Mouse (Mus musculus) G1E-ER4 (cell line): ENCODE measurements around the gene Med10. TPM values are rescaled to one million over a fixed set of nuclear protein-coding genes. Genes with fewer than 3 reads are reported as not detected.

Experiments used
- GATA1 ChIP-seq: IDR thresholded peaks from one replicate; pipeline ENCODE4 v1.8.0; 2012; ENCODE audit warnings: low read length, inconsistent platforms
- polyA plus RNA-seq: library from polyadenylated mRNA; stranded (reverse); fragments of >175 nt; gene quantifications from 2 replicates; pipeline ENCODE4 v1.2.3, GENCODE M21; 2012

Gene Med10
- polyA plus RNA-seq, 1 experiment = 16.7 TPM

GRCm38 (mm10) chr13:69813870-69814269, 11.7 kb downstream of the Med10 start:
- TF ChIP-seq GATA1 = no peak

GRCm38 (mm10) chr13:69818306-69818705, 16.1 kb downstream of the Med10 start:
- TF ChIP-seq GATA1 = no peak

GRCm38 (mm10) chr13:69821169-69821822, 19.1 kb downstream of the Med10 start:
- no peak for TF ChIP-seq GATA1

GRCm38 (mm10) chr13:69823920-69824637, 21.9 kb downstream of the Med10 start:
- no peak for TF ChIP-seq GATA1

- no peak for TF ChIP-seq GATA1
These were observed 23.4 kb downstream of the Med10 start for GRCm38 (mm10) chr13:69825396-69826095.

- no peak for TF ChIP-seq GATA1
These were observed 28.4 kb downstream of the Med10 start for GRCm38 (mm10) chr13:69830606-69831005.

- no peak for TF ChIP-seq GATA1
These were observed 30.4 kb downstream of the Med10 start for GRCm38 (mm10) chr13:69832578-69832977.

- TF ChIP-seq GATA1 = no peak
These were observed 31.2 kb downstream of the Med10 start for GRCm38 (mm10) chr13:69833416-69833815.

- no peak for TF ChIP-seq GATA1
These were observed 43.4 kb downstream of the Med10 start for GRCm38 (mm10) chr13:69845592-69845991.

- TF ChIP-seq GATA1 = no peak
These were observed 47.4 kb downstream of the Med10 start for GRCm38 (mm10) chr13:69849579-69849978.

GRCm38 (mm10) chr13:69852313-69852712, 50.1 kb downstream of the Med10 start:
- no peak for TF ChIP-seq GATA1

- TF ChIP-seq GATA1 = no peak
These were observed 51.3 kb downstream of the Med10 start for GRCm38 (mm10) chr13:69853425-69854043.

- TF ChIP-seq GATA1 = no peak
These were observed 53.7 kb downstream of the Med10 start for GRCm38 (mm10) chr13:69855941-69856340.

- TF ChIP-seq GATA1 = no peak
These were observed 60.1 kb downstream of the Med10 start for GRCm38 (mm10) chr13:69862276-69862675.

GRCm38 (mm10) chr13:69864911-69865310, 62.7 kb downstream of the Med10 start:
- TF ChIP-seq GATA1 = no peak

Other genes starting within 250 kb of the Med10 start
- 4.3 and 5.6 TPM in 2 replicates for gene Srd5a1, start 191.0 kb upstream of the Med10 start, polyA plus RNA-seq
- not detected in 2 replicates for gene Ube2ql1, start 62.5 kb upstream of the Med10 start, polyA plus RNA-seq